Mouse (Mus musculus) forebrain, postnatal 0 days (tissue): ENCODE data around the gene Snrpa1. TPM values are rescaled to one million over a fixed set of nuclear protein-coding genes. Genes with fewer than 3 reads are reported as not detected.
A peak's percentile ranks its signal among the peaks of the same experiment; 100 is the strongest.

Source experiments
- ATAC-seq: fragments of 200-750 bp; cut with Nextera tagmentation; 2 replicates; pipeline ENCODE4 v1.8.0; 2017; ENCODE audit warnings: mild to moderate bottlenecking, moderate library complexity
- DNase-seq: peaks from one replicate; pipeline ENCODE4 v3.0.0-alpha.2; 2015
- H3K27ac ChIP-seq: fragments of 300-500 bp; sonication (generic); 2 replicates; pipeline ENCODE4 v1.5.1; 2014; ENCODE audit warnings: low read depth, mild to moderate bottlenecking, antibody characterized with exemption, low read length, moderate library complexity, mixed read lengths
- H3K27me3 ChIP-seq: fragments of 300-500 bp; sonication (generic); 2 replicates; pipeline ENCODE4 v1.6.1; 2014; ENCODE audit warnings: mild to moderate bottlenecking, low read length, mixed read lengths; ENCODE audit not compliant: insufficient read depth
- H3K36me3 ChIP-seq: fragments of 300-500 bp; sonication (generic); 2 replicates; pipeline ENCODE4 v1.6.1; 2014; ENCODE audit warnings: mild to moderate bottlenecking, moderate library complexity; ENCODE audit not compliant: insufficient read depth
- H3K4me1 ChIP-seq: fragments of 300-500 bp; sonication (generic); 2 replicates; pipeline ENCODE4 v1.6.1; 2014; ENCODE audit warnings: antibody characterized with exemption; ENCODE audit not compliant: insufficient read depth
- H3K4me2 ChIP-seq: fragments of 300-500 bp; sonication (generic); 2 replicates; pipeline ENCODE4 v1.6.1; 2014; ENCODE audit warnings: low read depth, mild to moderate bottlenecking, moderate library complexity
- H3K4me3 ChIP-seq: fragments of 300-500 bp; sonication (generic); 2 replicates; pipeline ENCODE4 v1.5.1; 2014; ENCODE audit warnings: low read depth, low read length, mixed read lengths
- H3K9ac ChIP-seq: fragments of 300-500 bp; sonication (generic); 2 replicates; pipeline ENCODE4 v1.6.1; 2014; ENCODE audit warnings: mild to moderate bottlenecking
- H3K9me3 ChIP-seq: fragments of 300-500 bp; sonication (generic); 2 replicates; pipeline ENCODE4 v1.6.1; 2016; ENCODE audit warnings: low read length
- CTCF ChIP-seq: sonication (generic); IDR thresholded peaks from 2 replicates; pipeline ENCODE4 v1.5.1; 2016; ENCODE audit warnings: antibody characterized with exemption, control low read depth, low read depth
- WGBS: fragments of 180-500 bp; shearing (Covaris S2); extraction: QIAGEN DNeasy Blood & Tissue Kit; methylation state at CpG from one replicate; pipeline ENCODE4 v1.1.7; 2014; 5-methylcytosine and 5-hydroxymethylcytosine counted together
- polyA plus RNA-seq: library from polyadenylated mRNA; unstranded; fragments of >200 nt; fragmentation: Nextera tagmentation; extraction: Ambion mirVana; gene quantifications from 2 replicates; pipeline ENCODE4 v1.2.1, GENCODE M21; 2015
- total RNA-seq: library from RNA; depleted of rRNA; stranded (reverse); fragments of >200 nt; gene quantifications from 2 replicates; pipeline ENCODE4 v1.2.3, GENCODE M21; 2014; rRNA removed

The Snrpa1 gene
- total RNA-seq: 45.6 and 55.8 TPM in 2 replicates
- 135 TPM in 2 replicates for polyA plus RNA-seq

DNA sequence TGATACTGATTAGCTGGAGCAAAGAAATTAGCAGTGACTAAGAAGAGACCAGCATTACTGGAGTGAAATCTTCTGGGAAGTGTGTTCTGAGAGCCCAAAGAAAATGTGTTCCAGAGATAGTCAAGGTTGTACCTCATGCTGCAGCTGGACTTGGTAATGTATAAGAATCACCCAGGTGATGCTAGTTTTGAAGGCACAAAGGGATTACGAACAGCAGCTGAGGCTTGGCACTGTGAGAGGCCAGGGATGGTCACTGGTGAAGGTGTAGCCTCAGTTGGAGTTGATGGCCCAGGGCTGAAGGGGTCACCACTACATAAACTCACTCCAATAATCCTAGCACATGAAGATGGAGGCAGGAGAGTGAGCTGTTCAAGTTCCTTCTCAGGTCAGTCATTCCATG is at the start of gene Snrpa1:
Snrpa1 (plus strand) TSS at position 301 of the 400 bp plus-strand sequence.
- Histone ChIP-seq H3K9ac (peak within 1 kb of the TSS; percentile 85; the same call in 1 of the 2 replicates), H3K4me3 (peak within 1 kb of the TSS; percentile 97; the same call in 1 of the 2 replicates), H3K9me3 (no peaks in the 10 kb centered on the region), H3K4me2 (peak within 1 kb of the TSS; percentile 72), H3K27ac (no peak within 1 kb of the TSS), H3K27me3 (no peaks in the 10 kb centered on the region), H3K36me3 (peaks cover 8% of the 10 kb centered on the region; the same call in 1 of the 2 replicates), H3K4me1 (0 out of 2 replicates have a peak, but pooled peaks cover 7% of the 10 kb centered on the region)
- no peak for TF ChIP-seq CTCF
- no peak for ATAC-seq
- no peak for DNase-seq
- WGBS: 100% methylated on average over 1 of the region's 1 CpGs

DNA sequence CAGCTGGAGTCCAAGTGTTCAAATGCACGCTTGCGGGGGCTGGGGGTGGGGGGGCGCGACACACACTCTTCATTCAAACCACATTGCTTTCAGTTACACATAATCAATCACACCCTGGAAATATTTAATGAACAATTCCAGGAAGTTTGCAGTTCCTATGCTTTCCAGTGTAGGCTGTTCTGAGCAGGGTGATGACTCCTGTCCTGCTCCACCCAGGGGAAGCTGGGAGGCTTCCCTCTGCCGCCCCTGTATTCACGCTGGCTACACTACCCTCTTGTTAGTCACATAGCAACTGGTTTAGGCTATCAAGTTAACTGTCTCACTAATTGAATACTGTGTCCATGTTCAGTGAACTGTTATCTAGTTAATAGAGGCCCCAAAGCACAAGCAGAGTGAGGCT is 48.3 kb upstream of the Snrpa1 start:
- H3K27me3 ChIP-seq: no peaks in the 10 kb centered on the region
- H3K4me2 ChIP-seq: no peak overlapping the region
- H3K4me1 ChIP-seq: no peaks in the 10 kb centered on the region
- TF ChIP-seq CTCF: no peak
- no peak overlapping the region for H3K4me3 ChIP-seq
- no peaks in the 10 kb centered on the region for H3K9me3 ChIP-seq
- DNase-seq: no peak
- H3K27ac ChIP-seq: no peak overlapping the region
- no peak overlapping the region for H3K9ac ChIP-seq
- ATAC-seq: no peak
- WGBS: 80% methylated on average over 6 of the region's 6 CpGs
- no peaks in the 10 kb centered on the region for H3K36me3 ChIP-seq

DNA sequence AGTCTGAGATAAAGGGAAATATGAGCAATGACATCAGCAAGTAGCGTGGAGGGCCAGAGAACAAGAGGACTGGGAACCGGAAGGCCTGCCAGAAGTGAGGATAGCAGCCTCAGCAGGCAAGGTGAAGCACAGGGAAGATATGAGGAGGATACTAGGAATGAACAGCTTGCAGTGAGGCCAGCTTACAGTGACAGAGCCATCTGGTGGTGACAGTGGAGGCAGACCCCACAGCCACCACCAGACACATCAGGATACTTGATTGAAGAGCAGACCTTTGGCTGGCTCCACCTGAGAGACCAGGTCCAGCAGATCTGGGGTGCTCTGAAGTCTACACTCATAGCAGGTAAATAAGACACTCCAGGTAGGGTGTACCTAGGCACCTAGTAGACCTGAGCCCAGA is 31.1 kb upstream of the Snrpa1 start:
- H3K9ac ChIP-seq: no peak overlapping the region
- no peaks in the 10 kb centered on the region for H3K9me3 ChIP-seq
- no peaks in the 10 kb centered on the region for H3K27me3 ChIP-seq
- TF ChIP-seq CTCF: peak; percentile 70
- no peak overlapping the region for H3K4me2 ChIP-seq
- DNase-seq: peak; percentile 40
- ATAC-seq: peak; percentile 56; the same call in 1 of the 2 replicates
- no peak overlapping the region for H3K27ac ChIP-seq
- WGBS: 87% methylated on average over 2 of the region's 2 CpGs
- H3K4me3 ChIP-seq: no peak overlapping the region
- no peaks in the 10 kb centered on the region for H3K36me3 ChIP-seq
- no peaks in the 10 kb centered on the region for H3K4me1 ChIP-seq

DNA sequence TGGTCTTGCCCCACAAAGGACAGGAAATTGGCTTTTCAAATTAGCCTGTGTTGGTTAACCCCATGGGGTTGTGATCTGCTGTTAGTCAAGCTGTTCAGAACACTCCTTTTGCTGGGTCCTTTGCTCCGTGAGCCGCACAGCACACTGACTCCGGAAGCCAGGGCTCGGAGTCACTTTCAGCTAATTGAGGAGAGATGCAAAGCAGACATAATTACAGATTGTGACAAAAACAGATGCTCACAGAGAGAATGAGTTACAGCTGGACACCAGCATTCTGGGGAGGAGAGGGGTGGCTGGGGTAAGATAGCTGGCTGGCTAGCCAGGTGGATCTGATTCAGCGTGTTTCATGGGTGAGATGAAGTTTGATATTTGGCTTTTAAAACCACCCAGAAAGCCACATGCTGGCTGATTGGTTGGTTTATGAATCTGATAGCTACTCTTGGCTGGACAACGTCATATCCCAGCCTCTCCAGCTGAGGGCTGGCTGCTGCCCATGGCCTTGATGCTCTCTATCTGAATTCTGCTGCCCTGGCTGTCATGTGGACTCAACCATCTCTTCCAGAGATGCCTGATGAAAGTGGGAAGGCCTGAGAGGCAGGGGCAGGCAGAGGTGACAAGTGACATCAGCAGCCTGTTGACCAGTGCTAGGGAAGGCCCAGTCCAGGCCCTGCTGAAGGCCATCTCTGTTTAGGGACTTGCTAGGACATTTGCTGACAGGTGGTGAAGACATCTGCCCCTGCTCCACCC is 29.9 kb upstream of the Snrpa1 start:
- DNase-seq (no peak), ATAC-seq (peak; percentile 55)
- Histone ChIP-seq H3K36me3 (no peaks in the 10 kb centered on the region), H3K27ac (no peak overlapping the region; the same call in 1 of the 2 replicates), H3K27me3 (no peaks in the 10 kb centered on the region), H3K4me1 (no peaks in the 10 kb centered on the region), H3K9ac (no peak overlapping the region), H3K4me3 (no peak overlapping the region), H3K9me3 (no peaks in the 10 kb centered on the region), H3K4me2 (no peak overlapping the region)
- 65% methylated on average over 6 of the region's 6 CpGs for WGBS
- TF ChIP-seq CTCF: no peak

DNA sequence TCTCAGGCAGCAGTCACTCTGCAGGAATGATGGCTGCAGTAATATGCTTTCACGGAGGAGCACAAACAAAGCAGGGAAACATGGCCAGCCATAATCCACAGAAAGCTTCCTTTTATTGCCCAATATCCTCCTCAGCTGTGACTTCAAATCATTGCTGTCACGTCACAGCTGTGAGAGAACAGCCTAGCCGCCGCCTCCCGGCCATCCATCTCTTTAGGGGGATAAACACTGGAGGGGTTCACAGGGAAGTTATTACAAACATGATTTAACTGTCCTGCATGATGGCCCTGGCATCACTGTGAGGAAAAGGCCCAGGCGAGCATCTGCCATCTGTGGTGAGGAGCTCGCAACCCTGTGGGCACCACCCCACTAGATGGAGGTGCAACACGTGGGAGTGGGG is 22.0 kb upstream of the Snrpa1 start:
- H3K4me3 ChIP-seq: no peak overlapping the region
- ATAC-seq (no peak), DNase-seq (no peak)
- no peaks in the 10 kb centered on the region for H3K9me3 ChIP-seq
- no peaks in the 10 kb centered on the region for H3K4me1 ChIP-seq
- H3K27ac ChIP-seq: no peak overlapping the region
- no peak overlapping the region for H3K4me2 ChIP-seq
- H3K9ac ChIP-seq: no peak overlapping the region
- WGBS: 77% methylated on average over 8 of the region's 8 CpGs
- no peaks in the 10 kb centered on the region for H3K36me3 ChIP-seq
- no peaks in the 10 kb centered on the region for H3K27me3 ChIP-seq
- no peak for TF ChIP-seq CTCF

DNA sequence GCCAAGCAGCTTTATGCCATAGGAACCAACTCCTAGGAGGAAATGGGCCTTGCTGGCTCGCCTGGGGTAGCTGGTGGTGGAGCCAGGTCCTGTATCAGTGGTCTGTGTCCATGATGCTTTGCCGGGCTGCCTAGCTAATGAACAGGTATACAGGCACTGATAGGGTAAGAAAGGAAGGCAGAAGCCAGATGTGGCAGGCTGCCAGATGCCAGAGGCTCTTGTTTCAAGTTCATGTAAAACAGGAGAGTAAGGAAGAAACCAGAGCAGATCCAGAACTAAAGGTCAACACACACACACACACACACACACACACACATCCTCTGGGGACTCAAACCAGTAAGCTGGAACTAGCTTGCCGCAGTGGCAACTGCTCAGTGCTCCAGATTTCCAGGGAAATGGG is 20.5 kb upstream of the Snrpa1 start:
- 74% methylated on average over 3 of the region's 3 CpGs for WGBS
- Histone ChIP-seq H3K27ac (no peak overlapping the region), H3K4me1 (no peaks in the 10 kb centered on the region), H3K4me3 (no peak overlapping the region), H3K4me2 (no peak overlapping the region), H3K9ac (no peak overlapping the region), H3K36me3 (no peaks in the 10 kb centered on the region), H3K27me3 (no peaks in the 10 kb centered on the region), H3K9me3 (no peaks in the 10 kb centered on the region)
- DNase-seq: no peak
- no peak for TF ChIP-seq CTCF
- no peak for ATAC-seq

DNA sequence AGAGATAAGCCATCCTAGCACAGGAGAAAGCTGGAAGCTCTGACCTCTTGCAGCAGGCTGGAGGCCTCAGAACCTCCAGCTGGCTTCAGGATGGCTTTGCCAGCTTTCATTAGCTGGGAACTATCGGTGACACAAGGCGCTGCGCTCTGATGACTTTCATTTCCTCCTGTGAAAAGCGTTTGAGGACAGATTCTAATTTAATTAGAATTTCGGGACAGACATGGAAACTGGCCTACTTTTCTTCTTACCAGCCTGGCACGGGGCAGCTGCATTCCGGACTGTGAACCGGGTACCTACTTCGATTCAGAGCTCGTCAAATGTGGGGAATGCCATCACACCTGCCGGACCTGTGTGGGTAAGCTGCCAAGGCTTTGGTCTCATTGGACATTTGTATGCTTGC is 20.1 kb upstream of the Snrpa1 start:
- H3K4me3 ChIP-seq: no peak overlapping the region
- peaks cover under 1% of the 10 kb centered on the region; the same call in 1 of the 2 replicates for H3K4me1 ChIP-seq
- no peaks in the 10 kb centered on the region for H3K36me3 ChIP-seq
- 70% methylated on average over 11 of the region's 11 CpGs for WGBS
- no peaks in the 10 kb centered on the region for H3K27me3 ChIP-seq
- no peak overlapping the region for H3K27ac ChIP-seq
- no peak overlapping the region for H3K9ac ChIP-seq
- H3K9me3 ChIP-seq: no peaks in the 10 kb centered on the region
- no peak for TF ChIP-seq CTCF
- ATAC-seq (no peak), DNase-seq (no peak)
- no peak overlapping the region for H3K4me2 ChIP-seq
